Mouse (Mus musculus): ENCODE data around the gene Lypla2. TPM values are rescaled to one million over a fixed set of nuclear protein-coding genes. Genes with fewer than 3 reads are reported as not detected.

Lypla2 gene
- polyA plus RNA-seq, 1 experiment from 2014 or later = 115 TPM

- TF ChIP-seq CTCF (IDR thresholded peaks at IDR 0.05) = no peak
- no peak for TF ChIP-seq EP300 (IDR thresholded peaks at IDR 0.05)
- Histone ChIP-seq H3K36me3 (ENCODE audit: insufficient read depth, low read length) (peaks cover 71% of the 10 kb centered on the region), H3K9ac (replicated peaks; ENCODE audit: low read depth) (no peak overlapping the region), H3K27ac (ENCODE audit: low read length) (no peak overlapping the region), H3K9me3 (ENCODE audit: low read length) (no peaks in the 10 kb centered on the region), H3K4me3 (ENCODE audit: low read depth, low read length) (no peak overlapping the region), H3K4me2 (replicated peaks; ENCODE audit: low read depth, low read length) (no peak overlapping the region), H3K27me3 (replicated peaks; ENCODE audit: insufficient read depth, low read length) (no peaks in the 10 kb centered on the region), H3K4me1 (ENCODE audit: insufficient read depth, low read depth, low read length) (no peaks in the 10 kb centered on the region)
- WGBS = 68% methylated on average over 3 of the region's 3 CpGs
- DNase-seq (ENCODE audit: low spot score) = peak; percentile 22
- ATAC-seq = no peak
These were observed 34.4 kb upstream of the Lypla2 start for GRCm38 (mm10) chr4:136006821-136007220.

- Histone ChIP-seq H3K4me1 (ENCODE audit: insufficient read depth, low read depth, low read length) (no peaks in the 10 kb centered on the region), H3K9ac (replicated peaks; ENCODE audit: low read depth) (no peak overlapping the region), H3K27ac (ENCODE audit: low read length) (no peak overlapping the region), H3K4me2 (replicated peaks; ENCODE audit: low read depth, low read length) (no peak overlapping the region), H3K4me3 (ENCODE audit: low read depth, low read length) (no peak overlapping the region), H3K36me3 (ENCODE audit: insufficient read depth, low read length) (peaks cover 59% of the 10 kb centered on the region), H3K27me3 (replicated peaks; ENCODE audit: insufficient read depth, low read length) (no peaks in the 10 kb centered on the region), H3K9me3 (ENCODE audit: low read length) (no peaks in the 10 kb centered on the region)
- no peak for TF ChIP-seq CTCF (IDR thresholded peaks at IDR 0.05)
- no peak for TF ChIP-seq EP300 (IDR thresholded peaks at IDR 0.05)
- 78% methylated on average over 2 of the region's 2 CpGs for WGBS
- no peak for DNase-seq (ENCODE audit: low spot score)
- no peak for ATAC-seq
These were observed 32.5 kb upstream of the Lypla2 start for GRCm38 (mm10) chr4:136004921-136005320.

GRCm38 (mm10) chr4:136004107-136004675, 31.8 kb upstream of the Lypla2 start:
- H3K27ac ChIP-seq (ENCODE audit: low read length) = no peak overlapping the region
- H3K36me3 ChIP-seq (ENCODE audit: insufficient read depth, low read length) = peaks cover 51% of the 10 kb centered on the region
- no peak for TF ChIP-seq EP300 (IDR thresholded peaks at IDR 0.05)
- no peak for TF ChIP-seq CTCF (IDR thresholded peaks at IDR 0.05)
- no peaks in the 10 kb centered on the region for H3K4me1 ChIP-seq (ENCODE audit: insufficient read depth, low read depth, low read length)
- DNase-seq (ENCODE audit: low spot score) (no peak), ATAC-seq (no peak)
- no peak overlapping the region for H3K9ac ChIP-seq (replicated peaks; ENCODE audit: low read depth)
- no peak overlapping the region for H3K4me3 ChIP-seq (ENCODE audit: low read depth, low read length)
- no peaks in the 10 kb centered on the region for H3K27me3 ChIP-seq (replicated peaks; ENCODE audit: insufficient read depth, low read length)
- no peaks in the 10 kb centered on the region for H3K9me3 ChIP-seq (ENCODE audit: low read length)
- WGBS = 82% methylated on average over 5 of the region's 5 CpGs
- no peak overlapping the region for H3K4me2 ChIP-seq (replicated peaks; ENCODE audit: low read depth, low read length)

- WGBS = 74% methylated on average over 4 of the region's 4 CpGs
These were observed 22.7 kb upstream of the Lypla2 start for GRCm38 (mm10) chr4:135995118-135995517.

GRCm38 (mm10) chr4:135993941-135994340, 21.5 kb upstream of the Lypla2 start:
- 94% methylated on average over 6 of the region's 6 CpGs for WGBS
- H3K4me1 ChIP-seq (ENCODE audit: insufficient read depth, low read depth, low read length) = no peaks in the 10 kb centered on the region
- no peaks in the 10 kb centered on the region for H3K36me3 ChIP-seq (ENCODE audit: insufficient read depth, low read length)
- H3K27ac ChIP-seq (ENCODE audit: low read length) = no peak overlapping the region
- no peak overlapping the region for H3K4me2 ChIP-seq (replicated peaks; ENCODE audit: low read depth, low read length)
- H3K9ac ChIP-seq (replicated peaks; ENCODE audit: low read depth) = no peak overlapping the region
- no peak overlapping the region for H3K4me3 ChIP-seq (ENCODE audit: low read depth, low read length)
- TF ChIP-seq CTCF (IDR thresholded peaks at IDR 0.05) (no peak), EP300 (IDR thresholded peaks at IDR 0.05) (no peak)
- no peaks in the 10 kb centered on the region for H3K27me3 ChIP-seq (replicated peaks; ENCODE audit: insufficient read depth, low read length)
- peaks cover 3% of the 10 kb centered on the region; the same call in 1 of the 2 replicates for H3K9me3 ChIP-seq (ENCODE audit: low read length)
- ATAC-seq = no peak
- DNase-seq (ENCODE audit: low spot score) = no peak

More at GRCm38 (mm10) chr4:135995118-135995517, 22.7 kb upstream of the Lypla2 start:
- Histone ChIP-seq H3K9ac (replicated peaks; ENCODE audit: low read depth) (no peak overlapping the region), H3K4me1 (ENCODE audit: insufficient read depth, low read depth, low read length) (no peaks in the 10 kb centered on the region), H3K9me3 (ENCODE audit: low read length) (peaks cover 3% of the 10 kb centered on the region; the same call in 1 of the 2 replicates), H3K4me2 (replicated peaks; ENCODE audit: low read depth, low read length) (no peak overlapping the region), H3K27me3 (replicated peaks; ENCODE audit: insufficient read depth, low read length) (no peaks in the 10 kb centered on the region), H3K4me3 (ENCODE audit: low read depth, low read length) (no peak overlapping the region), H3K36me3 (ENCODE audit: insufficient read depth, low read length) (no peaks in the 10 kb centered on the region), H3K27ac (ENCODE audit: low read length) (no peak overlapping the region)
- ATAC-seq = no peak
- no peak for DNase-seq (ENCODE audit: low spot score)
- TF ChIP-seq EP300 (IDR thresholded peaks at IDR 0.05) = no peak
- TF ChIP-seq CTCF (IDR thresholded peaks at IDR 0.05) = no peak

- TF ChIP-seq CTCF (IDR thresholded peaks at IDR 0.05) (no peak), EP300 (IDR thresholded peaks at IDR 0.05) (no peak)
- Histone ChIP-seq H3K4me2 (replicated peaks; ENCODE audit: low read depth, low read length) (peak overlapping the region; percentile 98), H3K27ac (ENCODE audit: low read length) (peak overlapping the region; percentile 82; the same call in 1 of the 2 replicates), H3K27me3 (replicated peaks; ENCODE audit: insufficient read depth, low read length) (no peaks in the 10 kb centered on the region), H3K9ac (replicated peaks; ENCODE audit: low read depth) (peak overlapping the region; percentile 92), H3K36me3 (ENCODE audit: insufficient read depth, low read length) (0 out of 2 replicates have a peak, but pooled peaks cover 6% of the 10 kb centered on the region), H3K4me3 (ENCODE audit: low read depth, low read length) (peak overlapping the region; percentile 95), H3K9me3 (ENCODE audit: low read length) (no peaks in the 10 kb centered on the region), H3K4me1 (ENCODE audit: insufficient read depth, low read depth, low read length) (peaks cover 8% of the 10 kb centered on the region; the same call in 1 of the 2 replicates)
- DNase-seq (ENCODE audit: low spot score) (no peak), ATAC-seq (no peak)
- WGBS = 64% methylated on average over 9 of the region's 9 CpGs
These were observed 15.3 kb upstream of the Lypla2 start for GRCm38 (mm10) chr4:135987714-135988113.
